Mouse (Mus musculus): ENCODE data around the gene Iqschfp. TPM values are rescaled to one million over a fixed set of nuclear protein-coding genes. Genes with fewer than 3 reads are reported as not detected.

The Iqschfp gene
- total and polyA plus RNA-seq, 2 experiments from 2014 or later, result 2.7 to 5.6 TPM

DNA sequence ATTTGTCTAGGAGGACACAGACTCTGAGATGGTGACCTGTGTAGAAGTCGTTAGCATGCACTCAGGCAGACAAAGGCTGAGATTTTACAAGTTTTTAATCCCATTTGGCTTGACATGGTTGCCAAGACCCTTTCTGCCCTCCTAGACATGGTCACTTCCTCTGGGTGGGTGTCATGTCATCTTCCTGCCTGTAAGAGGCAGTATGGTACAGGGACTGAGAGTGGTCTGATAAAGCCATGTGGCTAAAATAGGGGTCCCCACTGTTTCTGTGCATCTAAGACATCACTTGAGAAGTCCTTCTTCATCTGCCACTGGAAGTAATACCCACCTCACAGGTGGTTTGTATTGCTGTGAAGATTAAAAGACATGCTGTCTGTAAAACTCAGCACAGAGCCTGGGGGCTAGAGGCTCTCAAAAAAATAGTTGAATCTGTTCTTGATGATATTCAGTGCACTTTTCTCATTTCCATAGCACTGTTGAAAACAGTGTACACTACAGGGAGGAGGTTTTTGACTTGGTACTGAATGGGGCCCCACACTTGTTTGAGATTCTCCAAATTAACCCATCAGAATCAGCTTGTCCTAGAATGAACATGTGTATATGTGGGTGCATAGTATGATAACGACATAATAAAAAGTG, 167.2 kb downstream of the Iqschfp start:
- H3K27me3 ChIP-seq (ENCODE audit: insufficient read depth, low read length), result no peaks in the 10 kb centered on the region
- TF ChIP-seq CTCF (IDR thresholded peaks at IDR 0.05; ENCODE audit: low read depth), result peak; percentile 92
- no peaks in the 10 kb centered on the region for H3K9me3 ChIP-seq (ENCODE audit: low read length)
- no peak overlapping the region for H3K27ac ChIP-seq
- no peak overlapping the region for H3K4me3 ChIP-seq (ENCODE audit: low read length)
- H3K4me1 ChIP-seq (ENCODE audit: insufficient read depth, low read length), result no peaks in the 10 kb centered on the region
- no peaks in the 10 kb centered on the region for H3K36me3 ChIP-seq (ENCODE audit: insufficient read depth, low read length)
- 43% methylated on average over 2 of the region's 2 CpGs for WGBS
- no peak overlapping the region for H3K4me2 ChIP-seq (ENCODE audit: low read depth, low read length)
- peak; percentile 86 for ATAC-seq
- H3K9ac ChIP-seq (replicated peaks; ENCODE audit: low read length), result no peak overlapping the region
- DNase-seq (ENCODE audit: low spot score), result peak; percentile 75

DNA sequence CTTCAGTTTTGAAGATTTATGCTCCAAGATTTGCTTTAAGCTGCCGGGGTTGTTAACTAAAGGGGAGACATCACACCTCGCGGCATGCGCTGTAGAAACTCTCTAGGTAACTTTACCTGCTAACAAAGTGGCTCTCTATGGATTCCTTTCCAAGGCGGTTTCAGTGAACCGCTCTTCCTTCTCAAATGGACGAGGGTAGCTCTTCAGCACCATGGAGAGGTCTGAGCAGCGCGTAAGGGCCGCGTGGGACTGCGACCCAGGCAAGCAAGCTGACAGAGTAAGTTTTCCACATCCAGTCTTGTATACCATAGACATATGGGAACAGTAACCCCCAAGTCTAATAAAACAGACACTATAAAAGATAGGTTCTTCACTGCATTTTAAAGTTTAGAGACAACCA, 172.7 kb downstream of the Iqschfp start, which contains the start of gene Schip1:
Schip1 (plus strand) TSS at position 72 of the 400 bp plus-strand sequence.
- no peaks in the 10 kb centered on the region for H3K27me3 ChIP-seq (ENCODE audit: insufficient read depth, low read length)
- H3K4me2 ChIP-seq (ENCODE audit: low read depth, low read length), result no peak within 1 kb of the TSS
- H3K9ac ChIP-seq (replicated peaks; ENCODE audit: low read length), result no peak within 1 kb of the TSS
- DNase-seq (ENCODE audit: low spot score) (peak; percentile 42), ATAC-seq (no peak)
- H3K9me3 ChIP-seq (ENCODE audit: low read length), result no peaks in the 10 kb centered on the region
- no peaks in the 10 kb centered on the region for H3K4me1 ChIP-seq (ENCODE audit: insufficient read depth, low read length)
- no peak for TF ChIP-seq CTCF (IDR thresholded peaks at IDR 0.05; ENCODE audit: low read depth)
- no peak within 1 kb of the TSS for H3K4me3 ChIP-seq (ENCODE audit: low read length)
- no peak within 1 kb of the TSS for H3K27ac ChIP-seq
- no peaks in the 10 kb centered on the region for H3K36me3 ChIP-seq (ENCODE audit: insufficient read depth, low read length)
- 48% methylated on average over 12 of the region's 12 CpGs for WGBS

DNA sequence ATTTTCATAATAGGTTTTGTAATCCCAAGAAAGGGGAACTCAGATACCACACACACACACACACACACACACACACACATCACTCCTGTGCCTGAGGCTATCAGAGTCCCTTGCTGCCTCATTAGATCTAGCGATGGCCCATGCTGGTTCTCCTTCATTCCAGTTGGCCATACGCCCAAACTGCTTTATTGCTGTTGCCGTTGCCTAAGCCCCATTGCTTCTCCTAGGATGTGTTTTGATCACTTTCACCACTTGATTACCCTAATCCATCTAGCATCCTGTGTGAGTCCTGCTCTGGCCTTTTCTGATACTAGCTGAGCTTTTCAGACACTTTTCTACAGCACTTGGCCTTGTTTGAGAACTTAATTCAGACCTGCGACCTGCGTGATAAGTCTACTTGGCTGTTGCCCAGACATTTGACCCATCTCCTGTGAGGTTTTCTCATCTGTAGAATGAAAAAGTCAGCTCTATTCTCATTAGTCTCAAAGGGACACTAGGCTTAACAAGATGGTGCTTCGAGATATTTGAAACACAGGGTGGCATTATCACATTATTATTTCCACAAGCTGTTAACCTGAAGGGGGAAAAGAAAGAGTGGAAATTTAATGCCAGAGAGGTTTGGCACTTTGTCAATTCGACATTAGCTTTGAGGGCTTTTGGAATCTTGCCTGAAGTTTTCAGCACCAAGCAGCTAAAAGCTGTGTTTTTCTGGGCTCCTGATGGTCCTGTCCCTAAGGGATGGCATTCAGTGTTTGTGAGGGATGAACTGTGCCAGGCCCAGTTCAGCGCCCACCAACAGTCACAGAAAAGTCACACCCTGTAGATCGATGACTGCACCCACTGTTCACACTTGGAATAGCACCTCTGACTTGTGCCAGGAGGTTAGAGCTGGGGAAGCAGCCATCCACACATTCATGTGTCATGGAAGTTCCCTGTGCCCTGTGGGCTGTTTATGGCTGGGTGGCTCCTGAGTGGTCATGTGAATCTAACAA, 179.7 kb downstream of the Iqschfp start:
- Histone ChIP-seq H3K9ac (replicated peaks; ENCODE audit: low read length) (no peak overlapping the region), H3K9me3 (ENCODE audit: low read length) (no peaks in the 10 kb centered on the region), H3K27ac (0 out of 2 replicates have a peak overlapping the region, but pooled peaks have one; percentile 2), H3K27me3 (ENCODE audit: insufficient read depth, low read length) (no peaks in the 10 kb centered on the region), H3K4me3 (ENCODE audit: low read length) (no peak overlapping the region), H3K4me2 (ENCODE audit: low read depth, low read length) (no peak overlapping the region), H3K4me1 (ENCODE audit: insufficient read depth, low read length) (no peaks in the 10 kb centered on the region), H3K36me3 (ENCODE audit: insufficient read depth, low read length) (no peaks in the 10 kb centered on the region)
- peak; percentile 34 for TF ChIP-seq CTCF (IDR thresholded peaks at IDR 0.05; ENCODE audit: low read depth)
- WGBS, result 34% methylated on average over 9 of the region's 9 CpGs
- DNase-seq (ENCODE audit: low spot score) (peak; percentile 87), ATAC-seq (peak; percentile 90)

DNA sequence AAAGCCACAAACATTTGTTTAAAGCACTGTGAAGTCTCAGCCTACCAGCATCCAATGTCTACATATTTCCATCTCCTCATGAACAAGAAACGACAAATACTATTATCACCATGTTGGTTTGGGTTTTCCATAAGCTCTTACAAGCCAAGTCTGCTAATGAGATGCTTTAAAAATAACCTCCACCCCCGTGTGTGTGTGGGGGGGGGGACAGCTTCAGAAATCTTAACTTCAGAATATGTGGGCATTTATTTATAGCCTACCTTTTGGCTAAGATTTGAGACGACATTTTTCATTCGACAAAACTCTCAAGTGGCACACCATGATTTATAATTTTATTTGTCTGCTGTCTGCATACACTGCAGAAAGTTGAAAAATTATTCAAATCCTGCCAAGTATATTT, 185.4 kb downstream of the Iqschfp start:
- no peak for ATAC-seq
- WGBS, result 75% methylated on average over 4 of the region's 4 CpGs

DNA sequence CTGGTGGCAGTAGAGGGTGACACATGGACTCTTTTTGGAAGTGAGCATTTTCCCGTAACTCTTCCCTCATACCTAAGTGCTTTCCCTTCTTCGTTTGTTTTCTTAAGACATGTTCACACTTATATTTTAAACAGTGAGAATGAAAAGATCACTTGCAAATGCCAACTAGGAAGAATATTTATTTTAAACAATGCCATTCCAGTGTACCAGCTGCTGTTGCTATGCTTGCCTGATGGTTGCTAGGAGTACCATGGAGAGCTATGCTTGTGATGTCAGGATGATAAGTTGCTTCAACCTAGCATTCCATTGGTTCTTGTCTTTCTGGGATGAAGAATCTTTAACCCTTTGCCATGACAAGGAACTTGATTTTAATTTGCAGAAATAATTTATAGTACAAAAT, 193.0 kb downstream of the Iqschfp start:
- no peak for ATAC-seq
- no peaks in the 10 kb centered on the region for H3K27me3 ChIP-seq (ENCODE audit: insufficient read depth, low read length)
- H3K4me2 ChIP-seq (ENCODE audit: low read depth, low read length), result no peak overlapping the region
- H3K9ac ChIP-seq (replicated peaks; ENCODE audit: low read length), result no peak overlapping the region
- DNase-seq (ENCODE audit: low spot score), result peak; percentile 20
- no peaks in the 10 kb centered on the region for H3K36me3 ChIP-seq (ENCODE audit: insufficient read depth, low read length)
- no peaks in the 10 kb centered on the region for H3K9me3 ChIP-seq (ENCODE audit: low read length)
- H3K27ac ChIP-seq, result no peak overlapping the region
- 49% methylated on average over 2 of the region's 2 CpGs for WGBS
- no peaks in the 10 kb centered on the region for H3K4me1 ChIP-seq (ENCODE audit: insufficient read depth, low read length)
- TF ChIP-seq CTCF (IDR thresholded peaks at IDR 0.05; ENCODE audit: low read depth), result no peak
- H3K4me3 ChIP-seq (ENCODE audit: low read length), result no peak overlapping the region

More for the DNA sequence above, 185.4 kb downstream of the Iqschfp start:
- H3K4me2 ChIP-seq (ENCODE audit: low read depth, low read length), result no peak overlapping the region
- no peak for DNase-seq (ENCODE audit: low spot score)
- no peaks in the 10 kb centered on the region for H3K36me3 ChIP-seq (ENCODE audit: insufficient read depth, low read length)
- TF ChIP-seq CTCF (IDR thresholded peaks at IDR 0.05; ENCODE audit: low read depth), result no peak
- H3K9ac ChIP-seq (replicated peaks; ENCODE audit: low read length), result no peak overlapping the region
- no peak overlapping the region for H3K4me3 ChIP-seq (ENCODE audit: low read length)
- H3K4me1 ChIP-seq (ENCODE audit: insufficient read depth, low read length), result no peaks in the 10 kb centered on the region
- H3K27me3 ChIP-seq (ENCODE audit: insufficient read depth, low read length), result no peaks in the 10 kb centered on the region
- H3K9me3 ChIP-seq (ENCODE audit: low read length), result no peaks in the 10 kb centered on the region
- no peak overlapping the region for H3K27ac ChIP-seq

DNA sequence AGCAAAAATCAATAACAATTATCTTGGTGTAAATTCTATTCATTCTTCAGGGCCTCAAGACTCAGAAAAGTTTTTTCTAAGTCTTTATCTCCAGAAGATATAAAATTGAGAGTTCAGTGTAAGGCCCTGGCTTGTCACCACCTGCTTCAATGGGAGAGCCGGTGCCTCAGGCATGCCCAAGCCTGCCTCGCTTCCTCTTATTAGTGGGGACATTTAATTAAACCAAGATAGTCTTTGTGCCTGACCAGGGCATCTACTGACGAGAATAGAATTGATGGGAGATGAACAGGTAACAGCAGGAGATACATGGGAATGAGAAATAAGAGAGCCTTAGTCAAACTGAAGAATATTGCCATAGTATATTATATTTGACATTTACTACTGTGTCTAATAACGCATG, 200.1 kb downstream of the Iqschfp start:
- no peak overlapping the region for H3K27ac ChIP-seq
- no peak for ATAC-seq
- no peak for TF ChIP-seq CTCF (IDR thresholded peaks at IDR 0.05; ENCODE audit: low read depth)
- no peak overlapping the region for H3K4me3 ChIP-seq (ENCODE audit: low read length)
- H3K4me1 ChIP-seq (ENCODE audit: insufficient read depth, low read length), result no peaks in the 10 kb centered on the region
- H3K9me3 ChIP-seq (ENCODE audit: low read length), result no peaks in the 10 kb centered on the region
- no peak overlapping the region for H3K4me2 ChIP-seq (ENCODE audit: low read depth, low read length)
- no peaks in the 10 kb centered on the region for H3K27me3 ChIP-seq (ENCODE audit: insufficient read depth, low read length)
- H3K36me3 ChIP-seq (ENCODE audit: insufficient read depth, low read length), result no peaks in the 10 kb centered on the region
- H3K9ac ChIP-seq (replicated peaks; ENCODE audit: low read length), result no peak overlapping the region
- DNase-seq (ENCODE audit: low spot score), result no peak
- WGBS, result 67% methylated on average over 4 of the region's 4 CpGs
